Mouse (Mus musculus) mature B cell (primary cell): Measurements from ENCODE around the gene Acat3.
"Not testable (repeated sequence)": the region's sequence is repeated elsewhere in the genome, so short reads cannot be mapped to it uniquely, and the experiment has no call there.

Experiments used
- in situ Hi-C: fragments of 300-500 bp; cut with MboI; formaldehyde crosslinking; loops from 2 replicates; pipeline ENCODE4 v1.14.3; 2019

Acat3 gene

DNA sequence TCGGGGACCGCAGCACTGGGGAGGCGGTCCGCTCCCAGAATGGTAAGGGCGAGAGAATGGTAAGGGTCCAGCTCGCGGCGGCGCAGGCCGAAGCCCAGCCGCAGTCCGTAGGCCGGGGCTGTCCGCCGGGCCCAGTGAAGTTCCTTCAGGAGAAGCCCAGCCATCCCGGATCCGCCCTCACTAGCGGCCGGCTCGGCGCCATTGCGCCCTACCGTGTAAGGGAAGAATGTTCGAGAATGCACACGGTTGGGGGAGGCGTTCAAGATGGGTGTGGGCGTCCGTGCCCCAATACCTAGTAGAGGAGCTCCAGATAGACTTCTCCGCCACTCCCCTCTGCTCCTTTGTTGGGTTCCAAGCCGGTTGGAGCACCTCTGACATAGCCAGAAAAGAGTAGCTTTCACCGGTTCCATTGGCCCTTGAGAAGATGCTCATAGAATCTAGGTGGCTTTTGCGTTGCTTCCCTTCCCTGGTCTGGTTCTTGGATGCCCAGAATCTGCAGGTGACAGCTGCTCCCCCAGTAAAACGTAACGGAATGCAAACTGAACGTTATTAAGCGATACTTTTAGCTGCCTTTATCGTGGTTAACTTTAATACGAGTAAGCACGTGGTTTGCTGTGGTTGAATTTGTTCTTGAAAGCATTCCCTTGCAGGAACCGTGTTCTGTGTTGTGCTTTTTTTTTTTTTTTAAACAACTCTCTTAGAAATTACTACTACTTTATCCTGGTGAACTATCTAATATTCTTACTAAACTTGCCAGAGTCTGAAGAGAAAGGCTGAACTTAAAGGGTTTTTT, 23.6 kb downstream of the Acat3 start:
- in situ Hi-C loops: no loop called here

- in situ Hi-C loops: no loop called here
Measured at GRCm38 (mm10) chr17:12915881-12916583, 24.4 kb downstream of the Acat3 start, which contains the start of gene Mrpl18. Gene Mrpl18 (minus strand): TSS chr17:12916345.

- in situ Hi-C loops: no loop called here
Measured at GRCm38 (mm10) chr17:12915488-12915880, 24.9 kb downstream of the Acat3 start, which contains the start of gene Tcp1. Gene Tcp1 (plus strand): TSS chr17:12915701.

DNA sequence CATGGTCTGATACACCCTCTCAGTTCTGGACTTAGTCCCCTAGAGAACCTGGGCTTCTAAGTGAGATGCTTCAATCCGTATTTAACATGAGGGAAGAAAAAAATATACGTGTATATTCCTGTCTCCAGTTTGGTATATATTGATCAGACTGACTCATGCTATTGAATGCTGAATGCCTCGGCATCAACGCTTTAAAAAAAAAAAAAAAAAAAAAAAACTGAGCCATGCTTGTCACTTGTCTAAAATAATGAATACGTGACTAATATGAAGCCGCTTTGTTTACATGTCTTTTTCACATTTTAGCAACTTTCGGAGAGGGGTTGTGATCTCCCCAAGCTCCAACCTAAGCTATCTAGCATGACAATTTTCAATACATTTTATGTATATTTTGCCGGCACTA, 30.0 kb downstream of the Acat3 start:
- in situ Hi-C loops: no loop called here

DNA sequence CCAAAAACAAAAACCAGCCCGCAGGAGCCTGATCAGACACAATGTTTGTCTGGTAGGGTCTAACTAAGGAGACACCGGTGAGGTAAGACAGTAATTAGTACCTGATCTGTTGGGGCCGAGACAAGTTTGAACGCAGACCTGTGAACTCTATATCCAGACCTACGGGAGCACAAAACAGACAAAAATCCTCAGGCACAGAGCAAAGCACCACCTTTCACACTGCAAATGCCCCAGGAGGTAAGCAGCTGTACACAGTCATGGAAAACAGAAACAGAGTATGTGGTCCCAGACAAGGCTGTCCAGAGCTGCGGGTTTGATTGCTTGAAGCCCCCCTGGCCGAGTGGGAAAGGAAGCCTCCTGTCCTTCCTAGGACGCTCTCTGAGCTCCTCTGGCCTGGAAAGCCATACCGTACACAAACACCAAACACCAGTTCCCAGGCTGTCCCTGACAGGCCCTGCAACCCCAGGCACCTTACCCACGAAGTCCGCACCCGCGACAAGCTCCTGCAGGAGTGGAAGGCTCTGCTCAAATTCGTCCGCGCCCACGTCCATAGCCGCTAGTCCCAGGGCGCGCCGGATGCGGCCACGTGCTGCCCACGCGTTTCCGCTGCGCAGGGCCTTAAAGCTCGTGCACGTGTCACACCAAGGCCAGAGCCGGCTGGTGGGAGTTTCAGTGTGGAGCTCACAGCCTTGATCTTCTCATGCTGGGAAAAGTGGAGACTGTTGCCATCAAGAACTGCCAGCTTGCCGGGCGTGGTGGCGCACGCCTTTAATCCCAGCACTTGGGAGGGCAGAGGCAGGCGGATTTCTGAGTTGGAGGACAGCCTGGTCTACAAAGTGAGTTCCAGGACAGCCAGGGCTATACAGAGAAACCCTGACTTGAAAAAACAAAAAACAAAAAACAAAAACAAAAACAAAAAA, 30.8 kb downstream of the Acat3 start, which contains the start of gene Pnldc1:
Gene Pnldc1 (minus strand): TSS at position 870 of the 920 bp plus-strand sequence.
- in situ Hi-C loops: no loop called here

GRCm38 (mm10) chr17:12906436-12906835, 34.0 kb downstream of the Acat3 start:
- in situ Hi-C loops: no loop called here

GRCm38 (mm10) chr17:12905810-12906209, 34.6 kb downstream of the Acat3 start:
- in situ Hi-C loops: no loop called here

GRCm38 (mm10) chr17:12904349-12904748, 36.1 kb downstream of the Acat3 start:
- in situ Hi-C loops: no loop called here

DNA sequence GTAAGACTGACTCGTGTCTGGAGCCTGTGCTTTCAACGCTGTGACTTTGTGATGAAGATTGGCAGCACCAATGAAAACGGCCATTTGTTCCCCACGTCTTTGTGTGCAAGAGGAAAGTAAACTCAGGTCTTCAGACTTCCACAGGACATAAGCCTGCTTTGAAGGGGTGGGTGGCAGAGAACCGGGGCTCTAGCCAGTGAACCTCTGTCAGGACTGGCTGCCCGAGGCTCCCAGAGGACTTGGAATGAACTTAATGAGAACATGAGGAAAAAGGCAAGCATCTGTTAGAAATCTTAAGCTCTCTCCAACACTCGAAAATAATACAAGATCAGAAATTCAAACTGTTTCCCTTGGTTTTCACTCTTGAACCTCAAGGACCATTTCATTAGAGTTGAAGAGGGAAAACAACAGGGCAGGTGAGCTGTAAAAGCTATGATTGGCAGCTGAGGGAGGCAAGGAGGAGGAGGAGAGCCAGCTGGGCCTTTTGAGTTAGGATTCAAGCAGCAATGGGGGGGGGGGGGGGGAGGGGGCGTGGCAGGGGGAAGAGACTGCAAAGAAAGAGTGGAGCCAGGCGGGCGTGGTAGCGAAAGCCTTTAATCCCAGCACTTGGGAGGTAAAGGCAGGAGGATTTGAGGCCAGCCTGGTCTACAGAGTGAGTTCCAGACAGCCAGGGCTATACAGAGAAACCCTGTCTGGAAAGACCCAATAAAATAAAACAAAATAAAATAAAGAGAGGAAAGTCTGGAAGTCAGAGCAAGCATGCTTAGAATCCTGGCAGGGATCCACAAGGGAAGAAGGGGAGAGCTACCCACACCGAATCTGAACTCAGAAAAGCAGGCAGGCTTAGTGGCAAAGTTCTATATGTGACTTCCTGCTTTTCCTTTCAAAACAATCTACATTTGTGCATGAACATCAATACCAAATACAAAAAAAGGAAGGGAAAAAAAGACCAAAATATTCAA, 36.7 kb downstream of the Acat3 start:
- in situ Hi-C loops: no loop called here

- in situ Hi-C loops: no loop called here
Measured at GRCm38 (mm10) chr17:12902291-12902690, 38.1 kb downstream of the Acat3 start.

DNA sequence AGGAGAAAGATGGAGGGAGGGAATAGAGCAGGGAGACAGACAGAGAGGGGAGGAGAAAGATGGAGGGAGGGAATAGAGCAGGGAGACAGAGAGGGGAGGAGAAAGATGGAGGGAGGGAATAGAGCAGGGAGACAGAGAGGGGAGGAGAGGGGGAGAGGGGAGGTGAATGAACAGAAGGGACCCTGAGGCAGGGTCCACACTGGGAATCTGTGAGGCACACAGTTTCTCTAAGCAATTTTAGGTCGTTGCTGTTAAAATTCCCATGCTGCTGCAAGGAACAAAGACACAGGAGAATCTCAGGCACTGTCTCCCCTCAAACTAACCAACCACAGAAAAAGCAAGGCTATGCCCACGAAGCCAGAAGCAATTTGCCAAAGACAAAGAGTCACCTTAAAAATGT, 41.8 kb downstream of the Acat3 start:
- in situ Hi-C loops: not testable (repeated sequence)

DNA sequence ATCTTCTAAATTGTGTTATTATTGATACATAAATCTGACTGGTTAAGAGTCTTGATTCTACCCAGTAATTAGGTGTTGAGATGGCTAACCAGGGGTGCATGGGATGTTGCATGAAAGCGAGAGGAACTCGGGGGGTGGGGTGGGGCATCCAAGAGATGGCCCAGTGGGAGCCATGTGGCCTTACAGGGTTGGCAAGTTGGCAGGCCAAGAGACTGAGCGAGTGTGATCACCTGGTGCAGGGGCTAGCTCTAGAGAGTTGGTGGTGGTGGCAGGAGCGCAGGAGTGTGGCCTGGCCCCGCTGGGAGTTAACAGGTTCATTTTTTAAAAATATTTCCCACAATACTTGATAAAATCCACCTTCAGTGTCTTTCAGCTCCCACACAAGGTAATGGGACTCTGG, 42.7 kb downstream of the Acat3 start:
- in situ Hi-C loops: no loop called here

DNA sequence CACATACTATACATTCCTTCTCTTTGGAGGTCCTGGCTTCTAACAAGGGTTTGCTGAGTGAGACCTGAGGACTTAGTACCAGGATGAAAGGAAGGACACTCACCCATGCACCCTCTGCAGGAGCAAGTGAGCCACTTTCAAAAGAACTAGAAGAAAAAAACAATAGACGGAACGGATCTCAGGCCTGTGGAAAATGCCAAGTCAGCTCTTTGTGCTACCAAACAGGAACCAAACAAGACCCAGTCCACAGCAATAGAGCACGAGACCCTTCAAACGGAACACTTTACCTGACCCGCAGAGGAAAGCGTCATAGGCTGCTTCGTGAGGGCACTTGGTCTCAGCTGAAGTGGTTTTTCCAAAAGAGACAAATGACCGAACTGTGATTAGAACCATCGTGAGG, 48.4 kb downstream of the Acat3 start:
- in situ Hi-C loops: no loop called here

DNA sequence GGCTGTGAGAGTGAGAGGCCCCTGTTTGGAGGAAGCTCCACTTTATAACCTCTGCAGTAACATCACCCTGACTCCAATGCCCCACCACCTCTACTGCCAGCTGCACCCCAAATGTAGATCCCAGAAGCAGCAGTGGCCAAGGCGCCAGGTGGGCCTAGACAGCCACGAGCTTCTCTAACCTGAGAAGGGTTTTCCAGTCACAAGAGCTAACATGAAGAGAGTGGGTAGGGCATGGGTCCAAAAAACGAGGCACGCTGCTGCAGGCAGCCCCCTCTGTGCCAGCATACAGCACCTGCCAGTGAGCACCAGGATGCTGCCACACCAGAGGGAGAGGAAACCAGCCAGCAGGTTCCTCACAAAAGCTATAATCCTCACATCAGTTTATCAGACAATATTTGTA, 49.3 kb downstream of the Acat3 start:
- in situ Hi-C loops: no loop called here

GRCm38 (mm10) chr17:12887021-12887775, 53.2 kb downstream of the Acat3 start:
- in situ Hi-C loops: loop anchor here (10.0 kb wide), 1 partner anchor 108 kb away; the partner anchor contains the start of gene Wtap

DNA sequence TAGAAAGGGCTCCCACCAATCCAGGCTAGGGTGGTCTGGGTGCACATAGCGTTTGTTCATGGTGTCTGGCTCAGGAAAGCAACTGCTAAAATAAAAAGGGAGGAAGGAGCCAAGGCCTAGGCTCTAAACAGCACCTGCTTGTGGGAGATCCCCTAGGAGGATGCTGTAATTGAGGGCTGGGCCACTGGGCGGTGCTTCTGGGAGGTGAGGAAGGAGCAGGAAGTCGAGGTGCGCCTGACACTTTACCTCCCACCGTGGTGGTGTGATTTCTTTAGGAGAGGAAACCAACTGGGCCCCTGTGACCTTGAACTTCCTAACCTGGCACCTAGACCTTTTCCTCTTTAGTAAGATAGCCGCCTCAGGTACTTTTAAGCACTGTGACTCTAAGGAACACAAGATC, 53.8 kb downstream of the Acat3 start:
- in situ Hi-C loops: loop anchor here (10.0 kb wide), 1 partner anchor 108 kb away; the partner anchor contains the start of gene Wtap

DNA sequence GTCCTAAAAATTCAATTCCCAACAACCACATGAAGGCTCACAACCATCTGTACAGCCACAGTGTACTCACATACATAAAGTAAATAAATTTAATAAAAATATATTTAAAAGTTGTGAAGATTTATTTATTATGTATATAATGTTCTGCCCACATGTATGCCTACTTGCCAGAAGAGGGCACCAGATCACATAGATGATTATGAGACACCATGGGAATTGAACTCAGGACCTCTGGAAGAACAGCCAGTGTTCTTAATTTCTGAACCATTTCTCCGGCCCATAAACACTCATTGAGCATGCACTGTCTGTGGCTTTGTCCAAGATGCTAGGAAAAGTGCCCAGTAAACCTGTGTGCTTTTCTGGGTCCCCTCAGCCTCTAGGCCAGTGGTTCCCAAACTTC, 59.2 kb downstream of the Acat3 start:
- in situ Hi-C loops: loop anchor here (10.0 kb wide), 1 partner anchor 114 kb away; the partner anchor contains the start of gene Wtap

DNA sequence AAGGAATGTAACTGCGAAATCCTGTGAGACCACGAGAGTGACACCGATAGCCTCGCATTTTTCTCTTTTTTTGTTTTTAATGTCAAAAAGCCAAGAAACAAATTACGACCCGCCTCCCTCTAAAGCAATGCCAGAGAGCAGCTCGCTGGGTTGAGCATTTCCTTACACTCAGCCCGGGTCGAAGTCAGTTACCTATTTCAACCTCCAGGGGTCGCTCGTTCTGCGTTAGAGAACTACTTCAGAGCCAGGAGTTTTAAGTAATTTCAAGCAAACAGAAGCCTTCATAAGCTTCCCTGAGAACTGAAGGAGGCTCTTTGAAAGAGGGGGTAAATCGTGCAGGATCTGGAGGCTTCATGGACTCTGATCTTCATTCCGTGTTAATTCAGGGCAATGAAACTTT, 60.2 kb downstream of the Acat3 start:
- in situ Hi-C loops: loop anchor here (10.0 kb wide), 1 partner anchor 115 kb away; the partner anchor contains the start of gene Wtap

DNA sequence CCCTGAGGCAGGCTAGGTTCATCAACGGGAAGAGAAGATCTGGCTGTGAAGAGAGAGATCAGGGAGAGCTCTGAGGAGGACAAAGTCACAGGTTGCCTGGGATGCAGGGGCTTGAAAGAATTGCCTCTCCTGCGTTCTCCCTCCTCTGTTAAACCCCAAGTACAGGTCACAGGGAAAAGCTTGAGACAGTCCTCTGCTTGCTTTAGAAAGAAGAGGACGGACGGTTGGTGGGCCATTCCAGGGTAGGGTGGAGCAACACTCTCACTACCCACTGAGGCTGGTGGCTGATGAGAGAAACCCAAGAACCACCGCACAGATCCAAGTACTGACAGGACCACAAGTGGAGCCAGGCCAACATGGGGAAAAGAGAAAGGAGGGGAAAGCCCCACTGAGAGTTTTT, 64.7 kb downstream of the Acat3 start, which contains the start of gene Mrgprh:
Gene Mrgprh (plus strand): TSS at position 301 of the 400 bp plus-strand sequence.
- in situ Hi-C loops: no loop called here
